Mouse (Mus musculus) cerebellum, postnatal 10 days (tissue): Measurements from ENCODE around the gene Ushbp1.
"Not testable (repeated sequence)": the region's sequence is repeated elsewhere in the genome, so short reads cannot be mapped to it uniquely, and the experiment has no call there.

Experiments
- DNase-seq, 2 experiments: peaks; one replicate each; pipeline ENCODE4 v3.0.0; 2021; ENCODE audit warnings: mixed read lengths in 2 of 2

Ushbp1 gene

DNA sequence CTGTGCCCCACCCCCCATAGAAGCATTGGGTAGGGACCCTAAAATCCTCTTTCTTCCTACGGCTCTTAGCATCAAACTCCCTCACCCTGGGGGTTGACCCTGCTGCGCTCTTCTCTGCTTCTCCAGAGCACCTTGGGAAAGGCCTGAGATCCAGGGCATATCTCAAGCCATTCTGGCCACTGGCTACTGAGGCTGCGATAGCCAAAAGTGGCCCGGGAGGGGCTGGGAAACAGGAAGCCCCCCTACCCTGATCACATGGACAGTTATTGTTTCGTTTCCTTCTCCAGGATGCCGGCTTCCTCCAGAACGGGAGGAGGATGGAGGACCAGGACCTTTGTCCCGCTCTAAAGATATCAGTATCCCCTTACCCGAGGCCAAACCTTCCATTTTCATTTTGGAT lies at the start of gene Ushbp1:
Gene Ushbp1 (minus strand): TSS at position 174 of the 400 bp plus-strand sequence.
- peak in 1 of 2 experiments; percentile 17 for DNase-seq

DNA sequence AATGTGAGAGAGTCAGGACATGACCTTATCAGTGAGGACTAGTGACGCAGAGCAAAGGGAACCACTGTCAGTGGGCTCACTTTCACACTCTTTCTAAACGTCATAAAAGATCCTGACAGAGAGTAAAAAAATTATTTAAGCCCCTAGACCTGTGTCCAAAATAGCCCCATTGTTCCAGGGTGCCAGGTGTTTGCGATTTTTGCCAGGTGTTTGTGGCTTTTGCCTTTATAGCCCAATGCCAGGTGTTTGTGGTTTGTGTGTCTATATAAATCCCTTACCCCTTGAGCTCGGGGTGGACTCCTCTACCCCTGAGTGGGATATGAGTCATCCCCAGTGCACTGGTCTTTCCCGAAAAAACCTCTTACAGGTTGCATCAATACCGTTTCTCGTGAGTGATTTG lies 49.5 kb upstream of the Ushbp1 start:
- no peak for DNase-seq

DNA sequence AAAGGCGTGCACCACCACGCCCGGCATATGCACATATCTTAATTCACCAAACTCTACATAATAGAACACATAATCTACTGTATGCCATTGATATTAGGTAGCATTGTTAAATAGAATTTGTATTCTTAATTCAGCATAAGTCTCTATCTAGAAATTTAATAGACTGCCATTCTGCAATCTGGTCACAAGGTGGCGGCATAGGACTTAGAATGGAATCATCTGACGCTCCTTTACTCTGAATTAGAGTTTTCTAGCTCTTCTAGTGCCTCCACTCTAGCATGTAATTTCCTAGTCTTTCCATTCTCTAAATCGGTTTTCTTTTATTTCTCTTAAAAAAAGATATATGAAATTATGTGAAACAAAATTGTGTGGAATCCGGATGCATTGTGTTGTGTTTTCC lies 45.8 kb upstream of the Ushbp1 start:
- peak; percentile 74 to 75 for DNase-seq

GRCm38 (mm10) chr8:71437041-71437440 lies 41.4 kb upstream of the Ushbp1 start:
- DNase-seq, result no peak

GRCm38 (mm10) chr8:71432935-71433334 lies 37.3 kb upstream of the Ushbp1 start:
- not testable (repeated sequence) for DNase-seq

DNA sequence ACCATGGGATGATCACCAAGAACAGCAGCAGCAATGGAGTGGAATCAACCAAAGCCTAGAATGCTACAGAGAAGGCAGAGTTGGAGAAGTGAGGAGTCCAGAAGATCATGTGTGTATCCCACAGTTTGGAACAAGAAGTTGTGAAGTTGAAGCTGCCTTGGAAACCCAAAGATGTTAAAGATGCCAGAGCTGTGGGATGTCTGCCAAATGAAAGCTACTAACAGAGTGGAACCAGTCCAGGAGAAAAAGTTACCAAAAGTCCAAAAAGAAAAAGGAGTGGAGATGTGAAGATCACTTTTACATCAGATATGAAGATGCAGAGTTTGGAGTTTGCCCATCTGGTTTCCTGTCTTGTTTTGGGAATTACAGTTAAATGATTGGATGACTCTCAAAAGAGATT lies 26.5 kb upstream of the Ushbp1 start:
- DNase-seq, result no peak

GRCm38 (mm10) chr8:71411535-71412273 lies 16.1 kb upstream of the Ushbp1 start:
- DNase-seq, result no peak

DNA sequence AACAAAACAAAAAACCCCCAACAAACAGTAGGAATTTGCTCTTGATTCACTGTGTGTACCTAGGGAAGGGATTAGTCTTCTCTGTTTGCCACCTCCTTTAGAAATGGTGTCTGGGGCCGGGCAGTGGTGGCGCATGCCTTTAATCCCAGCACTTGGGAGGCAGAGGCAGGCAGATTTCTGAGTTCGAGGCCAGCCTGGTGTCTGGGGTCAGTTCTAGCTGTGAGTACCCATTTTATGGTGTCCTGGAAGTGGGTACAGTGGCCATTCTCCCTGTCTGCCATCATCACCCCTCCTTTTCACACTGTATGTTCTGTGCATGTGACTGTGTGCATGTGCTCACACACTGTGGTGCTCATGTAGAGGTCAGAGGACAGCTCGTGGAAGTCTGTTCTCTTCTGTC lies 12.6 kb upstream of the Ushbp1 start:
- DNase-seq, result no peak

DNA sequence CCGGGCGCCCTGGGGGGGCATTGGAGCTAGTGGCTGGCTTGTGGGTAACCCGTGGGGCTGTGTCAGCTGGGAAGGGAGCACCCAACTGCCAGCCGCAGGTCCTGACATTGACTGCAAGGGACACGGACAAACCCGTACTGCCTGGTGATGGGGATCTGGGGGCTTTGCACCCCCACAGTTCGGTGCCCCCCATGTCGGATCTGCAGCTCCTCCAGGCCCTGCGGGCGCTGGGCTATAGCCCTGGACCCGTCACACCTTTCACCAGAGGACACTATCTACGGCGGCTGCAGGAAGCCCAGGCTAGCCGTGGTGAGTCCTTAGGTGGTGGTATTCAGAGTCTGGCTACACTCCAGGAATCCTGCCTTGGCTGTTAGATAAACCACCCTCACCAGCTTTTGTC lies 11.8 kb upstream of the Ushbp1 start:
- DNase-seq, result no peak

- DNase-seq, result peak; percentile 72 to 78
Measured at GRCm38 (mm10) chr8:71406099-71407015, 10.8 kb upstream of the Ushbp1 start.

DNA sequence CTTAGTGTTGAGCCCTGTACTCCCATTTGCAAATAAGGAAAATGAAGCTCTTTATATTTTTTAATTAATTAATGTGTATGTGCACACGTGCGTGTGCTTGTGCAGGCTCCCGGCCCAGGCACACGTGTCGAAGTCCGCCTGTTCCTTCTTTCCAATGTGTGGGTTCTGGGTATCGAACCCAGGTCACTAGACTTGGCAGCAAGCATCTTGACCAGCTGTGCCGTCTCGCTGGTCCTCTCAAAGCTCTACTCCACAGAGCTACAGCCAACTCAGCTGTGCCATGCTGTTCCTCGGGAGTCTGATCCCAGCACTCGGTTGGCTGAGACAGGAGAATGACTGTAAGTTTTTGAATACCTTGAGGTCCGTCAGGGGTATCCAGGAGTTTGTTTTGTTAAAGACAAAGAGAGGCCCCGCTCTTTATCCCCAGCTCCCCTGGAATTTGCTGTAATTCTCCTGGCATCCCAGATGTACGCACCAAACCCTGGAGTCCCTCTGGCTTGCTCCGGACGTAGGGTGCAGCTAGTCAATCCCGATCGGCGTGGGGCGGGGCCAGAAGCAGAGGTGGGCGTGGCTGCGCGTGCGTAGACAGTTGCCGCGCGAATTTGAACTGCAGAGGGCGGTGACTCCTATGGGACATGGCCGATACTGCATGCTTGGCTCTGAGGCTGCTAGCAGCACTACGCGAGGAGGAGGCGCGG lies 9.9 kb upstream of the Ushbp1 start, which contains the start of gene Ankle1:
Gene Ankle1 (plus strand): TSS at position 610 of the 698 bp plus-strand sequence.
- peak; percentile 97 to 98 for DNase-seq

DNA sequence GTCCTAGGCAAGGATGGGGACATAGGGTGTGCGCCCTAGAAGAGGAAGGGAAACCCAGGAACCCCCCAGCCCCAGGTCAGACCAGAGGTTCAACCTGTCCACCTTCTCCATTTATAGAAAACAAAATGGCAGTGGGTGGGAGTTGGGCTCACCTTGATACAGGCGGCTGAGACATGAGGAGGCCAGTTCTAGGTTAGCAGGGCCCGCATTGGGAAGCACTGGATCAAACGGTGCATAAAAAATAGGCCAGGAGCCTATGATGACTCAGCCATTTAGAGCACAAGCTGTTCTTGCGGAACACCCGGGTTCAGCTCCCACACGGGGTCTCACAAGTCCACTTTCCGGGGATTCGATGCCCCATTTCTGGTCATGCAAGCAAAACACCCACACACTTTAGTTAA lies 9.3 kb upstream of the Ushbp1 start:
- no peak for DNase-seq

DNA sequence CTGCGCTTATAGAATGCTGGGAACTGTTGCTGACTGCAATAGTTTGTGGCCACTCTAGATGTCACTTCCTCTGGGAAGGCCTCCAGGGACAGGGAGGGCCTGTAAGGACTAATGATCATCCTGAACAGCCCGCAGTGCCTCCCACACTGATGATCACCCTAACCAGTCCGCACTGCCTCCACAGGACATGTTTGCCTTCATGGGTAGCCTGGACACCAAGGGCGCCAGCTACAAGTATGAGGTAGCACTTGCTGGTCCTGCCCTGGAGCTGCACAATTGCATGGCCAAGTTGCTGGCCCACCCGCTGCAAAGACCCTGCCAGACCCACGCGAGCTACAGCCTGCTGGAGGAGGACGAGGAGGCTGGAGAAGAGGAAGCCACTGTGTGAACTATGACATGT lies 8.4 kb upstream of the Ushbp1 start:
- DNase-seq, result no peak

DNA sequence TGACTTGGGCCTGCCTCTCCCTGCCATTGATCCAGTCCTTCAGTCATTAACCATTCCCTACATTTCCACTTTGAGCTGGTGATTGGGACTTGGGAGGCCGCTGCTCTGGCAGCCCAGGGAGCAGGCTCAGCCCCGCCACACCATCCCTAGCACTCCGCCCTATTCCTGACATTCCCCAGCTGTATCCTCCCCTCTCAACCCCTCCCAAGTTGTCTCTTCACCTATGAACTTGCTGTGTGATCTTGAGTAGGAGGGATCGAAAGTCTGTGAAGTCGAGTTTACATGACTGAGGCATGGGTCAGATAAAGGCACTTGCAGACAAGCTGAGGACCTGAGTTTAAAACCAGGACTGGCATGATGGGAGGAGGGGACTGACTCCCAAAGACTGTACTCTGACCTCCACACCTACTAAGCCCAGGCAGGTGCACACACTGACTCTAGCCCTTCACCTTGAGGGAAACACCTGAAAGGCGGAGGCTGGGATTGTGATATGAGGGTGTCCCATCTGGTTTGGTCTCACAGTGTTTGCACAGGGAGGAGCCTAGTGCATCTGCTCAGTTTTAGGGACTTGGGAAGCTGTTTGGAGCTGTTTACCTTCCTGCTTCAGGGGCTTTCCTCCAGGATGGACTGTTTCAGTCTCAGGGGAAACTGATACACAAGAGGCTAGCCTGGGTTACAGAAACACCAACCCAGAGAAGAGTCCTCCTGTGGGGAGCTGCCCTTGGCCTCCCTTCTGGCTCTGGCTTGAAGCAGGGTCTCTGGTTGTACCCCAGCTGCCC lies 7.7 kb upstream of the Ushbp1 start:
- no peak for DNase-seq

DNA sequence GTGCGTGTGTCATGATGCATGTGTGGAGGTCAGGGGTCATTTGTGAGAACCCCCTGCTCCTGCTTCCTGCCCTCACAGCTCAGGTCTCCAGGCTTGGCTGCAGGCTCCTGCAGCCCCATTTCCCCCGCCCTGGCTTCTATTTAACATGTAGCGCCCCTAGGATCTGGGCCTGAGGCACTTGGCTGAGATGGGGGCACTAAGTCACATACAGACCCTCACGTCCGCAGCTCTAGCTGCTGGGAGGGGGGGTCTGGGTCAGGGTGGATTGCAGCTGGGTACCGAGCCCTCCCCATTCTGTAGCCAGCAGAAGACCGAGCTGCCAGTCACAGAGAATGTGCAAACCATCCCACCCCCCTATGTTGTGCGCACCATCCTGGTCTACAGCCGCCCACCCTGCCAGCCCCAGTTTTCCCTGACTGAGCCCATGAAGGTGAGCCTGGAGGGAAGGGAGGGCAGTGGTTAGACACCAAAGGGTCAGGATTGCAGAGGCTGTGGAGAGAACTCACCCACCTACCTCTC lies 6.9 kb upstream of the Ushbp1 start:
- no peak for DNase-seq

DNA sequence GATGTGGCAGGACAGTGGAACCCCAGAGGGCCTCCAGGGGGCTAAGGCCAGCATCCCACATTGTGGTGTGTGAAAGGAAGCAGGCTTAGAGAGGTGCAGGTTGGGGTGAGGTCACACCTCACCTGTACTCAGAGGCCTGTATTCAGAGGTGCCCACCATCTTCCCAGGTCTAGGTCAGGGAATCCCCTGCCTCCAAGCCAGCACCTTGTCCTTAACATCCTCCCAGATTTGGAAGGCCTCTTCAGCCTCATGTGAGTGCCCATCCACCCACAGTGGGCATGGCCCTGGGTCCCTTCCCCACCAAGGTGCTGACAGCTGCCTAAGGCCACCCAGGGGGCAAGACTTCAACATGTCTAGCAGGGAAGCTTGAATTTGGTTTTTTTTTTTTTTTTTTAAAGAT lies 5.9 kb upstream of the Ushbp1 start:
- no peak for DNase-seq

DNA sequence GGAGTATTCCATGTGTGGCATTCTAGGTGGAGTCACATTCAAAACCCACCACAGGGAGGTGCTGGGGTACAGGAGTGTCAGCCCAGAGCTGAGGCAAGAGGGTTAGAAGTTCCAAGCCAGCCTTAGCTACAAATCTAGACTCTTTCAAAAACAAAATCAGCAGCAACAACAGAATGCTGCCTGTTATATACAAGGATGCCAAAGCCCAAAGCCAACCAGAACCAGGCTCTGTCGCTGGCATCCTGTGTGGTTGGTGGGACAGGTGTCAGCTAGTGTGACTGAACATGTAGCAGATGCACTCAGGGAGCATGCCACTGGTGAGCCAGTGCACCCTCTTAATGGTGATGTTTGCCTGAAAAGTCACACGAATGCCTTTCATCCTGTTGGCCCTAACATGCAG lies 5.2 kb upstream of the Ushbp1 start:
- no peak for DNase-seq

DNA sequence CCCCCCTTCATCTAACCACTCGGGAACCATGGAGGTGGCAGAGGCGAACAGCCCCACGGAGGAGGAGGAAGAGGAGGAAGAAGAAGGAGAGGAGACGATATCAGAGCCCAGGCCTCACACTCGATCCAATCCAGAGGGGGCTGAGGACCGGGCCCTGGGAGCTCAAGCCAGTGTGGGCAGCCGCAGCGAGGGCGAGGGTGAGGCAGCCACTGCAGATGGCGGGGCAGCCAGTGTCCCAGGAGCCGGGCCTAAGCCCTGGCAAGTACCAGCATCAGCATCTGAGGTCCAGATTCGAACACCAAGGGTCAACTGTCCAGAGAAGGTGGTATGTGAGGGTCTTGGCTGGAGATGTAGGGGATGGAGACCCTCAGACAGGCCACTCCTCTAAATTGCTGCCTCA lies 2.1 kb upstream of the Ushbp1 start:
- no peak for DNase-seq

DNA sequence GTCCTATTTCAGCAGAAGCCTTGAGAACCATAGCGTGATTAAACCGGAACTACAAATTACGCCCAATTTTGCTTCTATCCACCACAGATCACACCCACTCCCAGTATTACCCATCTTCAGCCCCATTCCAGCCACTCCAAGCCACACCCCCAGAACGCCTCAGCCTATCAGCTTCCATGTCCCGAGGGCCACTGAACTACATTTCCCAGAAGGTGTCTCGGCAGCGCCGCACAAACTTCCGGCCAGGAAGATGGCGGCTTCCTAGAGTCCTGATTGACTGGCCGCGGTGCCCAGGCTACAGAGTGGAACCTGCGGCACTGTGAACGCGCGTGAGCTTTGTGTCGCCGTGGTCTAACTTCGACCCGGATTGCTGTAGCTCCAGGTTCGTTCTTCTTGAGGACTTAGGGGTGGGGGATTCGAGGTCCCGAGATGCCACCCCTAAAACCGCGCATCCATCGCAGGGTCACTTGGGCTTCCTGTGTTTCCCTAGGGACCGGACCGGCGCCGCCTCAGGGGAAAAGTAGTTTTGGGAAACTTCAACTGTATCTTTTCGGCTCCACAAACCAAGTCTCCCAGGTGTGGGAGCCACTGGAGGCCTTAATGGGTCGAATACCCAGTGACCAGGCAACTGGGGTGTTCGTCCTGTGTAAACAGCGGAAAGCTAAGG lies 1.2 kb upstream of the Ushbp1 start, which contains the start of gene Babam1:
Gene Babam1 (plus strand): TSS at position 223 of the 667 bp plus-strand sequence.
- DNase-seq, result peak; percentile 96 to 97

- DNase-seq, result no peak
Measured at GRCm38 (mm10) chr8:71395071-71395470, 531 bp downstream of the Ushbp1 start.

- DNase-seq, result no peak
Measured at GRCm38 (mm10) chr8:71394481-71394880, 1.1 kb downstream of the Ushbp1 start.
